Mouse (Mus musculus) CH12.LX (cell line): ENCODE data around the gene 4921504E06Rik. TPM values are rescaled to one million over a fixed set of nuclear protein-coding genes. Genes with fewer than 3 reads are reported as not detected.

Experiments
- DNase-seq: peaks from one replicate; pipeline ENCODE4 v3.0.0-alpha.2; 2013; ENCODE audit errors: extremely low read depth
- H3K27ac ChIP-seq: 2 replicates; pipeline ENCODE4 v1.5.1; 2012; ENCODE audit warnings: low read depth, mild to moderate bottlenecking, control low read depth, moderate library complexity; ENCODE audit not compliant: insufficient read depth
- H3K27me3 ChIP-seq: replicated peaks from 2 replicates; pipeline ENCODE3; 2012; ENCODE audit warnings: inconsistent platforms
- H3K36me3 ChIP-seq, 2 experiments: replicated peaks in 1 of 2; 2 replicates each; pipeline versions ENCODE3 to v1.6.1; 2012; ENCODE audit warnings: inconsistent platforms in 1 of 2, low read length in 1 of 2, mild to moderate bottlenecking in 1 of 2, mixed read lengths in 1 of 2, moderate library complexity in 1 of 2; ENCODE audit not compliant: control insufficient read depth in 1 of 2, insufficient read depth in 1 of 2
- H3K4me1 ChIP-seq, 2 experiments: 2 replicates each; pipeline ENCODE4 v1.6.1; 2012; ENCODE audit warnings: inconsistent platforms in 1 of 2, moderate library complexity in 1 of 2; ENCODE audit not compliant: insufficient read depth in 2 of 2, control insufficient read depth in 1 of 2
- H3K4me2 ChIP-seq: 2 replicates; pipeline ENCODE4 v1.6.1; 2012; ENCODE audit warnings: low read depth, mild to moderate bottlenecking, control low read depth; ENCODE audit not compliant: poor library complexity, insufficient read depth, severe bottlenecking
- H3K4me3 ChIP-seq, 3 experiments: fragments of 150-350 bp in 1 of 3; sonication (generic) in 1 of 3; replicated peaks in 1 of 3; 2 replicates each; pipeline versions ENCODE3 to v1.5.1; 2011 to 2012; ENCODE audit warnings: low read depth in 2 of 3, low read length in 2 of 3, mild to moderate bottlenecking in 2 of 3, moderate library complexity in 2 of 3, control low read depth in 1 of 3, improper control_type of control experiment in 1 of 3, inconsistent platforms in 1 of 3, mixed read lengths in 1 of 3; ENCODE audit not compliant: poor library complexity in 1 of 3
- H3K79me2 ChIP-seq: replicated peaks from 2 replicates; pipeline ENCODE4 v1.6.1; 2012; ENCODE audit warnings: mild to moderate bottlenecking, moderate library complexity; ENCODE audit not compliant: control insufficient read depth, poor library complexity, insufficient read depth, severe bottlenecking; ENCODE audit errors: extremely low read depth
- H3K9ac ChIP-seq: 2 replicates; pipeline ENCODE4 v1.6.1; 2012; ENCODE audit warnings: low read depth, mild to moderate bottlenecking, control low read depth, moderate library complexity; ENCODE audit not compliant: insufficient read depth
- H3K9me3 ChIP-seq: replicated peaks from 2 replicates; pipeline ENCODE3; 2012; ENCODE audit warnings: low read length, inconsistent platforms, mixed read lengths
- BHLHE40 ChIP-seq: IDR thresholded peaks from 2 replicates; pipeline ENCODE4 v1.6.1; 2011; ENCODE audit warnings: mild to moderate bottlenecking, low read depth, low read length, improper control_type of control experiment
- CHD2 ChIP-seq: IDR thresholded peaks from 2 replicates; pipeline ENCODE4 v1.6.1; 2011; ENCODE audit warnings: low read length, improper control_type of control experiment
- CTCF ChIP-seq, 2 experiments: IDR thresholded peaks in 1 of 2; conservative IDR thresholded peaks in 1 of 2; 2 replicates each; pipeline ENCODE4 v1.5.1; 2011 to 2012; ENCODE audit warnings: low read depth in 2 of 2, low read length in 2 of 2, improper control_type of control experiment in 1 of 2, inconsistent platforms in 1 of 2, mild to moderate bottlenecking in 1 of 2, moderate library complexity in 1 of 2
- E2F4 ChIP-seq: IDR thresholded peaks from 2 replicates; pipeline ENCODE4 v1.6.1; 2011; ENCODE audit warnings: low read depth, low read length, improper control_type of control experiment; ENCODE audit not compliant: insufficient replicate concordance
- EP300 ChIP-seq: IDR thresholded peaks from 2 replicates; pipeline ENCODE4 v1.6.1; 2011; ENCODE audit warnings: low read length, improper control_type of control experiment
- ETS1 ChIP-seq: conservative IDR thresholded peaks from 2 replicates; pipeline ENCODE4 v1.6.1; 2012; ENCODE audit warnings: low read depth, mild to moderate bottlenecking, inconsistent platforms, low read length, improper control_type of control experiment, moderate library complexity
- GABPA ChIP-seq: IDR thresholded peaks from 2 replicates; pipeline ENCODE4 v1.6.1; 2012; ENCODE audit warnings: low read depth, low read length, improper control_type of control experiment, inconsistent platforms; ENCODE audit not compliant: insufficient replicate concordance
- IRF4 ChIP-seq: IDR thresholded peaks from 2 replicates; pipeline ENCODE4 v1.6.1; 2014; ENCODE audit warnings: low read depth, mild to moderate bottlenecking, inconsistent platforms, low read length, improper control_type of control experiment
- JUN ChIP-seq: IDR thresholded peaks from 2 replicates; pipeline ENCODE4 v1.6.1; 2011; ENCODE audit warnings: low read depth, mild to moderate bottlenecking, low read length, improper control_type of control experiment, moderate library complexity; ENCODE audit not compliant: insufficient read depth
- JUND ChIP-seq: conservative IDR thresholded peaks from 2 replicates; pipeline ENCODE4 v1.6.1; 2011; ENCODE audit warnings: low read depth, low read length, improper control_type of control experiment
- KAT2A ChIP-seq: IDR thresholded peaks from 2 replicates; pipeline ENCODE4 v1.6.1; 2012; ENCODE audit warnings: low read length, improper control_type of control experiment, inconsistent platforms; ENCODE audit not compliant: insufficient replicate concordance
- MAFK ChIP-seq: IDR thresholded peaks from 2 replicates; pipeline ENCODE4 v1.6.1; 2011; ENCODE audit warnings: low read length, improper control_type of control experiment; ENCODE audit not compliant: insufficient replicate concordance
- MAX ChIP-seq: IDR thresholded peaks from 2 replicates; pipeline ENCODE4 v1.6.1; 2011; ENCODE audit warnings: low read length, improper control_type of control experiment
- MXI1 ChIP-seq: IDR thresholded peaks from 2 replicates; pipeline ENCODE4 v1.6.1; 2011; ENCODE audit warnings: mild to moderate bottlenecking, low read depth, low read length, improper control_type of control experiment
- MYC ChIP-seq: IDR thresholded peaks from 2 replicates; pipeline ENCODE4 v1.6.1; 2011; ENCODE audit warnings: low read depth, mild to moderate bottlenecking, improper control_type of control experiment, low read length
- NRF1 ChIP-seq: IDR thresholded peaks from 2 replicates; pipeline ENCODE4 v1.6.1; 2014; ENCODE audit warnings: low read depth, mild to moderate bottlenecking, inconsistent platforms, low read length, improper control_type of control experiment, moderate library complexity
- POLR2A ChIP-seq: IDR thresholded peaks from 2 replicates; pipeline ENCODE4 v1.6.1; 2011; ENCODE audit warnings: low read depth, mild to moderate bottlenecking, improper control_type of control experiment, low read length
- POLR2AphosphoS2 ChIP-seq: IDR thresholded peaks from 2 replicates; pipeline ENCODE4 v1.6.1; 2011; ENCODE audit warnings: low read depth, low read length, improper control_type of control experiment
- RAD21 ChIP-seq: IDR thresholded peaks from 2 replicates; pipeline ENCODE4 v1.6.1; 2011; ENCODE audit warnings: low read depth, mild to moderate bottlenecking, low read length, improper control_type of control experiment, moderate library complexity
- RCOR1 ChIP-seq: conservative IDR thresholded peaks from 2 replicates; pipeline ENCODE4 v1.6.1; 2012; ENCODE audit warnings: low read depth, mild to moderate bottlenecking, inconsistent platforms, low read length, improper control_type of control experiment
- SIN3A ChIP-seq: IDR thresholded peaks from 2 replicates; pipeline ENCODE4 v1.6.1; 2012; ENCODE audit warnings: low read length, improper control_type of control experiment, inconsistent platforms
- SMC3 ChIP-seq: IDR thresholded peaks from 2 replicates; pipeline ENCODE4 v1.6.1; 2011; ENCODE audit warnings: low read depth, low read length, improper control_type of control experiment
- TBP ChIP-seq: conservative IDR thresholded peaks from 2 replicates; pipeline ENCODE4 v1.6.1; 2011; ENCODE audit warnings: low read depth, low read length, improper control_type of control experiment
- TCF12 ChIP-seq: IDR thresholded peaks from 2 replicates; pipeline ENCODE4 v1.6.1; 2014; ENCODE audit warnings: low read depth, mild to moderate bottlenecking, inconsistent platforms, low read length, improper control_type of control experiment
- UBTF ChIP-seq: IDR thresholded peaks from 2 replicates; pipeline ENCODE4 v1.6.1; 2012; ENCODE audit warnings: low read depth, mild to moderate bottlenecking, inconsistent platforms, low read length, improper control_type of control experiment, moderate library complexity
- USF1 ChIP-seq: IDR thresholded peaks from 2 replicates; pipeline ENCODE4 v1.6.1; 2014; ENCODE audit warnings: low read depth, mild to moderate bottlenecking, inconsistent platforms, low read length, improper control_type of control experiment
- ZKSCAN1 ChIP-seq: IDR thresholded peaks from 2 replicates; pipeline ENCODE4 v1.6.1; 2012; ENCODE audit warnings: low read depth, inconsistent platforms, low read length, improper control_type of control experiment, borderline replicate concordance
- ZNF384 ChIP-seq: IDR thresholded peaks from 2 replicates; pipeline ENCODE4 v1.6.1; 2012; ENCODE audit warnings: low read depth, low read length, improper control_type of control experiment, inconsistent platforms
- dilution Hi-C: fragments of 300-500 bp; cut with MboI; formaldehyde crosslinking; loops from 2 replicates; pipeline ENCODE4 v1.14.3; 2020; ENCODE audit warnings: low sequenced_read_pairs; ENCODE audit not compliant: extremely low pct_unique_long_range_greater_than_20kb, extremely low pct_ligation_motif_present
- in situ Hi-C: fragments of 300-500 bp; cut with MboI; formaldehyde crosslinking; loops from 3 replicates; pipeline ENCODE4 v1.14.3; 2019; ENCODE audit warnings: low sequenced_read_pairs, low pct_ligation_motif_present, low pct_unique_long_range_greater_than_20kb, mixed read lengths
- polyA plus RNA-seq: library from polyadenylated mRNA; unstranded; fragments of >175 nt; gene quantifications from 2 replicates; pipeline ENCODE4 v1.2.1, GENCODE M21; 2012; ENCODE audit warnings: low read depth; ENCODE audit not compliant: insufficient read length
- total RNA-seq, 2 experiments: library from RNA; depleted of rRNA; stranded (reverse); fragments of 300-350 nt in 1 of 2; fragments of >200 nt in 1 of 2; gene quantifications; 2 replicates each; pipeline ENCODE4 v1.2.3; 2012 to 2014

The 4921504E06Rik gene
- total and polyA plus RNA-seq, 3 experiments, result not detected

- H3K27me3 ChIP-seq, result peaks cover 1% of the 10 kb centered on the region
- dilution Hi-C loops (no loop called here), in situ Hi-C loops (no loop called here)
- H3K4me1 ChIP-seq, result no peaks in the 10 kb centered on the region
- H3K27ac ChIP-seq, result no peak overlapping the region
- no peak for DNase-seq
- no peaks in the 10 kb centered on the region for H3K9me3 ChIP-seq
- no peaks in the 10 kb centered on the region for H3K36me3 ChIP-seq
- H3K9ac ChIP-seq, result no peak overlapping the region
- no peak overlapping the region for H3K4me2 ChIP-seq
- TF ChIP-seq JUND (no peak), SMC3 (no peak), EP300 (no peak), KAT2A (no peak), CHD2 (no peak), TBP (no peak), JUN (no peak), TCF12 (no peak), POLR2A (no peak), IRF4 (no peak), RCOR1 (no peak), GABPA (no peak), ETS1 (no peak), USF1 (no peak), E2F4 (no peak), SIN3A (no peak), ZKSCAN1 (no peak), RAD21 (no peak)
- H3K79me2 ChIP-seq, result no peaks in the 10 kb centered on the region
- H3K4me3 ChIP-seq, result no peak overlapping the region
Measured at GRCm38 (mm10) chr2:19430746-19431145, 123.0 kb downstream of the 4921504E06Rik start.

GRCm38 (mm10) chr2:19429691-19430690 is 123.7 kb downstream of the 4921504E06Rik start:
- no peaks in the 10 kb centered on the region for H3K36me3 ChIP-seq
- no peaks in the 10 kb centered on the region for H3K79me2 ChIP-seq
- dilution Hi-C loops (no loop called here), in situ Hi-C loops (no loop called here)
- H3K27me3 ChIP-seq, result peaks cover 1% of the 10 kb centered on the region
- H3K4me3 ChIP-seq, result no peak overlapping the region
- DNase-seq, result no peak
- H3K9ac ChIP-seq, result no peak overlapping the region
- H3K27ac ChIP-seq, result no peak overlapping the region
- no peaks in the 10 kb centered on the region for H3K4me1 ChIP-seq
- TF ChIP-seq TCF12 (no peak), MYC (no peak), ZNF384 (no peak), MAFK (no peak), CTCF (conservative IDR thresholded peaks at IDR 0.05 in 1 of 2, IDR thresholded peaks at IDR 0.05 in 1 of 2; ENCODE audit: low read depth in 2 of 2, low read length in 2 of 2) (no peak), POLR2AphosphoS2 (no peak), BHLHE40 (no peak), GABPA (no peak), NRF1 (no peak), MXI1 (no peak), UBTF (no peak), MAX (no peak)
- no peaks in the 10 kb centered on the region for H3K9me3 ChIP-seq
- no peak overlapping the region for H3K4me2 ChIP-seq
